11 mouse cellular contexts compared by ENCODE assay signal in genomic region chr16:90995498-90995897, GRCm38 (mm10). TPM values are rescaled to one million over a fixed set of nuclear protein-coding genes. Genes with fewer than 3 reads are reported as not detected.
DNase-seq lines count a peak whose midpoint lies in the region; ATAC-seq and TF ChIP-seq lines count a peak whose summit lies in the region.
"Had no signal": no experiment of that assay in that cellular context is flagged by ENCODE, and none has a peak within 500 bp of the region (broad histone marks: within the 10 kb centered on the region; RNA-seq: fewer than 3 reads in every experiment).

No protein-coding gene starts in this region.

- no peak overlapping the region for H3K4me2 ChIP-seq in lung, embryonic 16.5 days (ENCODE audit: low read depth, low read length)
- H3K4me2 ChIP-seq in liver, embryonic 11.5 days = peak overlapping the region; percentile 50
- H3K4me2 ChIP-seq: hindbrain, embryonic 12.5 days had no signal

- H3K4me3 ChIP-seq in lung, embryonic 16.5 days (ENCODE audit: low read length) = no peak overlapping the region
- no peak overlapping the region for H3K4me3 ChIP-seq in liver, embryonic 11.5 days (ENCODE audit: low read depth, low read length)
- H3K4me3 ChIP-seq in small intestine, adult 2 months (ENCODE audit: low read depth, low read length) = no peak overlapping the region
- H3K4me3 ChIP-seq: hindbrain, embryonic 12.5 days had no signal

- H3K4me1 ChIP-seq in lung, embryonic 16.5 days (replicated peaks; ENCODE audit: control insufficient read depth, insufficient read depth, low read length) = peaks cover 7% of the 10 kb centered on the region
- H3K4me1 ChIP-seq in liver, embryonic 11.5 days (replicated peaks; ENCODE audit: control insufficient read depth, insufficient read depth, low read length) = peaks cover 21% of the 10 kb centered on the region
- peaks cover 14% of the 10 kb centered on the region; the same call in 1 of the 2 replicates for H3K4me1 ChIP-seq in small intestine, adult 2 months (ENCODE audit: control insufficient read depth, insufficient read depth, insufficient read length, low read length)

- H3K27me3 ChIP-seq in lung, embryonic 16.5 days (ENCODE audit: control insufficient read depth, insufficient read depth, low read depth, low read length) = no peaks in the 10 kb centered on the region
- no peaks in the 10 kb centered on the region for H3K27me3 ChIP-seq in liver, embryonic 11.5 days (replicated peaks; ENCODE audit: control insufficient read depth, insufficient read depth, low read length)
- H3K27me3 ChIP-seq in small intestine, adult 2 months (ENCODE audit: control insufficient read depth, insufficient read depth, low read length) = no peaks in the 10 kb centered on the region
- H3K27me3 ChIP-seq: hindbrain, embryonic 12.5 days had no signal

- TF ChIP-seq POLR2A in small intestine, adult 2 months (IDR thresholded peaks at IDR 0.05; ENCODE audit: low read depth, low read length) = no peak

- WGBS in lung, embryonic 16.5 days = 66% methylated on average over 5 of the region's 5 CpGs
- WGBS in liver, embryonic 11.5 days = 56% methylated on average over 5 of the region's 5 CpGs
- WGBS in small intestine, adult 2 months = 19% methylated on average over 5 of the region's 5 CpGs

- no peak for DNase-seq in lung, postnatal 25 days (ENCODE audit: low spot score)
- DNase-seq in liver, embryonic 11.5 days (ENCODE audit: low spot score) = no peak
- DNase-seq in cerebellum, adult 9-11 months = no peak
- DNase-seq in kidney, adult 8-10 months = no peak
- DNase-seq: layer of hippocampus, postnatal 36 days; retina, postnatal 1 day; thymus, postnatal 4 days had no signal

- H3K9me3 ChIP-seq in lung, embryonic 16.5 days (ENCODE audit: control insufficient read depth, low read length) = no peaks in the 10 kb centered on the region
- H3K9me3 ChIP-seq in liver, embryonic 11.5 days (ENCODE audit: control insufficient read depth, low read length) = no peaks in the 10 kb centered on the region
- H3K9me3 ChIP-seq: hindbrain, embryonic 12.5 days had no signal

- TF ChIP-seq CTCF in small intestine, adult 2 months (IDR thresholded peaks at IDR 0.05; ENCODE audit: extremely low read depth, insufficient read length, insufficient replicate concordance, low read depth, low read length) = no peak

- no peak for ATAC-seq in lung, embryonic 16.5 days (ENCODE audit: low read depth)
- ATAC-seq in common myeloid progenitor, adult 5-6 weeks (replicated peaks; ENCODE audit: low read depth, poor library complexity, severe bottlenecking) = peak; percentile 79
- ATAC-seq in liver, embryonic 11.5 days (replicated peaks; ENCODE audit: low FRiP score) = peak; percentile 61; the same call in 1 of the 2 replicates

- no peak overlapping the region for H3K9ac ChIP-seq in lung, embryonic 16.5 days (ENCODE audit: low read length)
- 0 out of 2 replicates have a peak overlapping the region, but pooled peaks have one; percentile 20 for H3K9ac ChIP-seq in liver, embryonic 11.5 days (ENCODE audit: low read depth, low read length)
- H3K9ac ChIP-seq: hindbrain, embryonic 12.5 days had no signal

- H3K36me3 ChIP-seq in lung, embryonic 16.5 days (ENCODE audit: control insufficient read depth, insufficient read depth, low read length) = 0 out of 2 replicates have a peak, but pooled peaks cover 3% of the 10 kb centered on the region
- peaks cover 2% of the 10 kb centered on the region; the same call in 1 of the 2 replicates for H3K36me3 ChIP-seq in liver, embryonic 11.5 days (ENCODE audit: control insufficient read depth, insufficient read depth, low read length)
- peaks cover 15% of the 10 kb centered on the region for H3K36me3 ChIP-seq in small intestine, adult 2 months (ENCODE audit: control insufficient read depth, insufficient read depth, low read length)

- 0 out of 2 replicates have a peak overlapping the region, but pooled peaks have one; percentile 22 for H3K27ac ChIP-seq in lung, embryonic 16.5 days (ENCODE audit: low read length)
- peak overlapping the region; percentile 57 for H3K27ac ChIP-seq in liver, embryonic 11.5 days (ENCODE audit: low read depth, low read length)
- peak overlapping the region; percentile 33; the same call in 1 of the 2 replicates for H3K27ac ChIP-seq in small intestine, adult 2 months (ENCODE audit: insufficient read depth, low read depth, low read length)
- H3K27ac ChIP-seq: hindbrain, embryonic 12.5 days had no signal

RNA-seq across cellular contexts. Expression of gene Synj1, which starts 15.6 kb away (rescaled TPM):
- 14.7 and 15.6 TPM in 2 replicates for polyA plus RNA-seq in lung, embryonic 16.5 days (2015; fragmentation: Nextera tagmentation; extraction: Ambion mirVana)
- total RNA-seq in common myeloid progenitor, adult 5-6 weeks (2017) = 27.1 and 40.4 TPM in 2 replicates
- polyA plus RNA-seq in liver, embryonic 11.5 days (2014; fragmentation: Nextera tagmentation; extraction: Ambion mirVana) = 20.5 and 22.7 TPM in 2 replicates
- polyA plus RNA-seq in small intestine, adult 2 months (2012; rRNA removed) = 16.4 and 28.4 TPM in 2 replicates

RNA-seq across cellular contexts. Expression of gene Paxbp1, which starts 48.8 kb away (rescaled TPM):
- polyA plus RNA-seq in lung, embryonic 16.5 days (2015; fragmentation: Nextera tagmentation; extraction: Ambion mirVana) = 43.1 and 45.8 TPM in 2 replicates
- total RNA-seq in common myeloid progenitor, adult 5-6 weeks (2017) = 82.4 and 88.2 TPM in 2 replicates
- polyA plus RNA-seq in liver, embryonic 11.5 days (2014; fragmentation: Nextera tagmentation; extraction: Ambion mirVana) = 54.1 and 61.1 TPM in 2 replicates
- polyA plus RNA-seq in small intestine, adult 2 months (2012; rRNA removed) = 2.9 and 7.3 TPM in 2 replicates
